ENCODE assay signal across 8 mouse cellular contexts in genomic region chr7:30122188-30122530, GRCm38 (mm10). TPM values are rescaled to one million over a fixed set of nuclear protein-coding genes. Genes with fewer than 3 reads are reported as not detected.
DNase-seq lines count a peak whose midpoint lies in the region; ATAC-seq and TF ChIP-seq lines count a peak whose summit lies in the region.

No protein-coding gene starts in this region.

- peak; percentile 34 for ATAC-seq in lung, embryonic 16.5 days (ENCODE audit: low read depth)
- ATAC-seq in intestine, embryonic 16.5 days = 0 out of 2 replicates have a peak, but pooled peaks have one; percentile 34

- peak overlapping the region; percentile 74 for H3K9ac ChIP-seq in lung, embryonic 16.5 days (ENCODE audit: low read length)
- H3K9ac ChIP-seq in intestine, embryonic 16.5 days (ENCODE audit: low read depth, low read length) = peak overlapping the region; percentile 84

- H3K27ac ChIP-seq in lung, embryonic 16.5 days (ENCODE audit: low read length) = peak overlapping the region; percentile 43
- H3K27ac ChIP-seq in intestine, embryonic 16.5 days (ENCODE audit: low read length) = peak overlapping the region; percentile 45
- H3K27ac ChIP-seq in small intestine, adult 2 months (ENCODE audit: insufficient read depth, low read depth, low read length) = no peak overlapping the region; the same call in 1 of the 2 replicates

- H3K36me3 ChIP-seq in lung, embryonic 16.5 days (ENCODE audit: control insufficient read depth, insufficient read depth, low read length) = peaks cover 5% of the 10 kb centered on the region
- H3K36me3 ChIP-seq in intestine, embryonic 16.5 days (ENCODE audit: control insufficient read depth, insufficient read depth, low read length) = no peaks in the 10 kb centered on the region
- H3K36me3 ChIP-seq in small intestine, adult 2 months (ENCODE audit: control insufficient read depth, insufficient read depth, low read length) = no peaks in the 10 kb centered on the region

- WGBS in lung, embryonic 16.5 days = 4% methylated on average over 15 of the region's 15 CpGs
- WGBS in intestine, embryonic 16.5 days = 6% methylated on average over 15 of the region's 15 CpGs
- WGBS in small intestine, adult 2 months = 2% methylated on average over 15 of the region's 15 CpGs

- H3K4me2 ChIP-seq in lung, embryonic 16.5 days (ENCODE audit: low read depth, low read length) = peak overlapping the region; percentile 72
- peak overlapping the region; percentile 95 for H3K4me2 ChIP-seq in intestine, embryonic 16.5 days (ENCODE audit: low read depth, low read length)

- DNase-seq in lung, postnatal 10 days = no peak
- DNase-seq in embryo, embryonic 11 days = peak; percentile 50
- no peak for DNase-seq in left cerebral cortex, adult 8-10 months (ENCODE audit: low spot score in 2 of 2)
- DNase-seq in right cerebral cortex, postnatal 14 days = no peak
- DNase-seq in adrenal gland, postnatal 36 days = no peak

- H3K4me3 ChIP-seq in lung, embryonic 16.5 days (ENCODE audit: low read length) = peak overlapping the region; percentile 68
- peak overlapping the region; percentile 75 for H3K4me3 ChIP-seq in intestine, embryonic 16.5 days (ENCODE audit: low read length)
- peak overlapping the region; percentile 76 for H3K4me3 ChIP-seq in small intestine, adult 2 months (ENCODE audit: low read depth, low read length)

- no peaks in the 10 kb centered on the region for H3K27me3 ChIP-seq in lung, embryonic 16.5 days (ENCODE audit: control insufficient read depth, insufficient read depth, low read depth, low read length)
- H3K27me3 ChIP-seq in intestine, embryonic 16.5 days (replicated peaks; ENCODE audit: control insufficient read depth, insufficient read depth, low read length) = no peaks in the 10 kb centered on the region
- no peaks in the 10 kb centered on the region for H3K27me3 ChIP-seq in small intestine, adult 2 months (ENCODE audit: control insufficient read depth, insufficient read depth, low read length)

- H3K4me1 ChIP-seq in lung, embryonic 16.5 days (replicated peaks; ENCODE audit: control insufficient read depth, insufficient read depth, low read length) = peaks cover 6% of the 10 kb centered on the region
- no peaks in the 10 kb centered on the region for H3K4me1 ChIP-seq in intestine, embryonic 16.5 days (ENCODE audit: control insufficient read depth, insufficient read depth, low read length)
- H3K4me1 ChIP-seq in small intestine, adult 2 months (ENCODE audit: control insufficient read depth, insufficient read depth, insufficient read length, low read length) = peaks cover 3% of the 10 kb centered on the region; the same call in 1 of the 2 replicates

- no peaks in the 10 kb centered on the region for H3K9me3 ChIP-seq in lung, embryonic 16.5 days (ENCODE audit: control insufficient read depth, low read length)
- no peaks in the 10 kb centered on the region for H3K9me3 ChIP-seq in intestine, embryonic 16.5 days (ENCODE audit: control insufficient read depth, low read length)

- no peak for TF ChIP-seq CTCF in small intestine, adult 2 months (IDR thresholded peaks at IDR 0.05; ENCODE audit: extremely low read depth, insufficient read length, insufficient replicate concordance, low read depth, low read length)

- TF ChIP-seq POLR2A in small intestine, adult 2 months (IDR thresholded peaks at IDR 0.05; ENCODE audit: low read depth, low read length) = no peak

RNA-seq across cellular contexts. Expression of gene Zfp382, which starts 0.4 kb away (rescaled TPM):
- polyA plus RNA-seq in lung, embryonic 16.5 days (2015; fragmentation: Nextera tagmentation; extraction: Ambion mirVana) = 11.6 and 14.3 TPM in 2 replicates
- 5.0 and 6.6 TPM in 2 replicates for polyA plus RNA-seq in intestine, embryonic 16.5 days (2015; fragmentation: Nextera tagmentation; extraction: Ambion mirVana)
- 0.06 and 0.19 TPM in 2 replicates for polyA plus RNA-seq in small intestine, adult 2 months (2012; rRNA removed)
- total RNA-seq in left cerebral cortex, adult 8-10 months (2022) = 10 to 100 TPM; 28.9 to 31.5 (median 30.1) TPM
- 1 to 10 TPM; 4.2 to 5.5 TPM for total RNA-seq in adrenal gland, postnatal 36 days (2021)

RNA-seq across cellular contexts. Expression of gene Zfp260, which starts 27.6 kb away (rescaled TPM):
- 115 and 117 TPM in 2 replicates for polyA plus RNA-seq in lung, embryonic 16.5 days (2015; fragmentation: Nextera tagmentation; extraction: Ambion mirVana)
- polyA plus RNA-seq in intestine, embryonic 16.5 days (2015; fragmentation: Nextera tagmentation; extraction: Ambion mirVana) = 60.8 and 61.0 TPM in 2 replicates
- 2.6 and 7.1 TPM in 2 replicates for polyA plus RNA-seq in small intestine, adult 2 months (2012; rRNA removed)
- 10 to 100 TPM; 65.7 to 79.1 (median 70.9) TPM for total RNA-seq in left cerebral cortex, adult 8-10 months (2022)
- 10 to 100 TPM; 35.3 to 41.5 TPM for total RNA-seq in adrenal gland, postnatal 36 days (2021)

RNA-seq across cellular contexts. Expression of gene Zfp566, which starts 31.8 kb away (rescaled TPM):
- 6.9 and 7.6 TPM in 2 replicates for polyA plus RNA-seq in lung, embryonic 16.5 days (2015; fragmentation: Nextera tagmentation; extraction: Ambion mirVana)
- polyA plus RNA-seq in intestine, embryonic 16.5 days (2015; fragmentation: Nextera tagmentation; extraction: Ambion mirVana) = 4.3 and 5.3 TPM in 2 replicates
- polyA plus RNA-seq in small intestine, adult 2 months (2012; rRNA removed) = 0.11 and 0.95 TPM in 2 replicates
- total RNA-seq in left cerebral cortex, adult 8-10 months (2022) = 10 to 100 TPM in 2 of 4 experiments, 1 to 10 TPM in 2; 9.3 to 11.2 (median 10.4) TPM
- 1 to 10 TPM; 1.8 to 2.8 TPM for total RNA-seq in adrenal gland, postnatal 36 days (2021)

RNA-seq across cellular contexts. Expression of gene Gm26920, which starts 31.9 kb away (rescaled TPM):
- 1.2 and 1.5 TPM in 2 replicates for polyA plus RNA-seq in lung, embryonic 16.5 days (2015; fragmentation: Nextera tagmentation; extraction: Ambion mirVana)
- polyA plus RNA-seq in intestine, embryonic 16.5 days (2015; fragmentation: Nextera tagmentation; extraction: Ambion mirVana) = 0.62 TPM in 1 of 2 replicates, not detected in the other
- polyA plus RNA-seq in small intestine, adult 2 months (2012; rRNA removed) = 0.06 TPM in 1 of 2 replicates, not detected in the other
- under 1 TPM in 1 of 4 experiments, not detected in 3; 0.58 TPM for total RNA-seq in left cerebral cortex, adult 8-10 months (2022)
- not detected for total RNA-seq in adrenal gland, postnatal 36 days (2021)

RNA-seq across cellular contexts. Expression of gene Zfp146, which starts 47.4 kb away (rescaled TPM):
- polyA plus RNA-seq in lung, embryonic 16.5 days (2015; fragmentation: Nextera tagmentation; extraction: Ambion mirVana) = 13.7 and 14.8 TPM in 2 replicates
- polyA plus RNA-seq in intestine, embryonic 16.5 days (2015; fragmentation: Nextera tagmentation; extraction: Ambion mirVana) = 9.2 and 9.7 TPM in 2 replicates
- 2.6 and 3.0 TPM in 2 replicates for polyA plus RNA-seq in small intestine, adult 2 months (2012; rRNA removed)
- total RNA-seq in left cerebral cortex, adult 8-10 months (2022) = 10 to 100 TPM; 45.6 to 47.7 (median 46.7) TPM
- total RNA-seq in adrenal gland, postnatal 36 days (2021) = 10 to 100 TPM; 46.2 to 57.2 TPM
